Comparison of ENCODE assay signal across 8 mouse cellular contexts in the genomic region with DNA sequence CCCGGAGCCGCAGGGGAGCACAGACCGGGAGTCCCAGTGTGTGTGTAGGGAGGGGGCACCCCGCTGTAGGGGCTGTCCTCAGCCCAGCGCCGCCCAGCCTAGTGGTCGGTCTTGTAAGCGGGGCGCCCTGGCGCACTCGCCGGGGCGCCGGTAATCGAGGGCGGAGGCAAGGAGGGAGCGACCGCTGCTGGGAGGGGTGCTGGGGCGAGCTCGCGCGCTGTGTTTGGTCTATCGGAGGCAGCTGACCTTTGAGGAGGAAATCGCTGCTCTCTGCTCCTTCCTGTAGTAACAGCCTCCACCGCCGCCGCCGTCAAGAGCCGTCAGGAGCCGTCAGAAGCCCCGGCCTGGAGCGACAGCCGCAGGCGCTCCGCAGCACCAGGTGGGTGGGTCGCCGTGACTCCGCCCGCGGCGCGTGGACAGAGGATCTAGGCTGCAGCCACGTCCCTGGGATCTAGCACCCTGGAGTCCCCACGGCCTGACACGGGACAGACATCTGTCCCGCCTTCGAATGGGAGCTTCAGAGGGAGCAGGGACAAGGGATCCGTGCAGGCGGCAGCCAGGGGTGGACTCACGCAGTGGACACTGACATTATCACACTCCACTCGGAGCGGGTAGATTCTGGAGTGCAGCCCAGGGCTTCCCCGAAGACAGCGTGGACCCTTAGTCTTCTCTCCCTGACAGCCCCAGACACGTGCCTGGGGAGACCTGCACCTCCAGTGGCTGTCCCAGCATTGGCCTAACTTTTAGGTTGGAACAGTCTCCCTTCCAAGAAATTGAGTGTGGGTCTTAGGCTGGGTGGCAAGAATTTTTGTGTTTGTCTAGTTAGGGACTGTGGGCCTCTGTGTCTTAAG. TPM values are rescaled to one million over a fixed set of nuclear protein-coding genes. Genes with fewer than 3 reads are reported as not detected.
DNase-seq lines count a peak whose midpoint lies in the region; ATAC-seq and TF ChIP-seq lines count a peak whose summit lies in the region.

No protein-coding gene starts in this region.

- TF ChIP-seq EP300 in liver, postnatal 0 days (IDR thresholded peaks at IDR 0.05; ENCODE audit: low read depth), result no peak

- H3K9ac ChIP-seq in heart, embryonic 13.5 days, result peak overlapping the region; percentile 86
- H3K9ac ChIP-seq in kidney, postnatal 0 days (ENCODE audit: low read depth, low read length), result peak overlapping the region; percentile 54
- H3K9ac ChIP-seq in liver, postnatal 0 days (replicated peaks), result peak overlapping the region; percentile 71
- H3K9ac ChIP-seq in neural tube, embryonic 12.5 days, result 0 out of 2 replicates have a peak overlapping the region, but pooled peaks have one; percentile 29

- no peaks in the 10 kb centered on the region; the same call in 1 of the 2 replicates for H3K4me1 ChIP-seq in embryonic fibroblast, embryonic 13.5 days (ENCODE audit: control insufficient read depth, insufficient read depth, low read length)
- peaks cover 23% of the 10 kb centered on the region for H3K4me1 ChIP-seq in heart, embryonic 13.5 days
- H3K4me1 ChIP-seq in kidney, postnatal 0 days (replicated peaks; ENCODE audit: insufficient read depth, low read length), result peaks cover 11% of the 10 kb centered on the region; the same call in 1 of the 2 replicates
- H3K4me1 ChIP-seq in liver, postnatal 0 days (ENCODE audit: insufficient read depth), result peaks cover 18% of the 10 kb centered on the region
- H3K4me1 ChIP-seq in neural tube, embryonic 12.5 days, result peaks cover 6% of the 10 kb centered on the region; the same call in 1 of the 2 replicates

- TF ChIP-seq POLR2A in embryonic fibroblast, embryonic 13.5 days (IDR thresholded peaks at IDR 0.05; ENCODE audit: low read depth, low read length), result peak; percentile 55

- WGBS in heart, embryonic 13.5 days, result under 1% methylated on average over 51 of the region's 55 CpGs
- 2% methylated on average over 54 of the region's 55 CpGs for WGBS in kidney, postnatal 0 days
- under 1% methylated on average over 44 of the region's 55 CpGs for WGBS in liver, postnatal 0 days (ENCODE audit: insufficient replicate concordance)
- WGBS in neural tube, embryonic 12.5 days, result 4% methylated on average over 55 of the region's 55 CpGs

- H3K9me3 ChIP-seq in heart, embryonic 13.5 days, result no peaks in the 10 kb centered on the region
- no peaks in the 10 kb centered on the region for H3K9me3 ChIP-seq in kidney, postnatal 0 days (replicated peaks; ENCODE audit: low read length)
- H3K9me3 ChIP-seq in liver, postnatal 0 days (ENCODE audit: low read length), result no peaks in the 10 kb centered on the region
- H3K9me3 ChIP-seq in neural tube, embryonic 12.5 days, result no peaks in the 10 kb centered on the region

- peak overlapping the region; percentile 42; the same call in 1 of the 2 replicates for H3K27ac ChIP-seq in embryonic fibroblast, embryonic 13.5 days (ENCODE audit: insufficient read depth, low read length)
- H3K27ac ChIP-seq in heart, embryonic 13.5 days (replicated peaks), result peak overlapping the region; percentile 43
- peak overlapping the region; percentile 47; the same call in 1 of the 2 replicates for H3K27ac ChIP-seq in kidney, postnatal 0 days
- peak overlapping the region; percentile 82 for H3K27ac ChIP-seq in liver, postnatal 0 days (ENCODE audit: low read depth)
- H3K27ac ChIP-seq in neural tube, embryonic 12.5 days, result no peak overlapping the region

- no peak for TF ChIP-seq CTCF in embryonic fibroblast, embryonic 13.5 days (IDR thresholded peaks at IDR 0.05; ENCODE audit: borderline replicate concordance, insufficient read depth, low read length)
- no peak for TF ChIP-seq CTCF in kidney, postnatal 0 days (IDR thresholded peaks at IDR 0.05; ENCODE audit: low read depth)
- no peak for TF ChIP-seq CTCF in liver, postnatal 0 days (IDR thresholded peaks at IDR 0.05; ENCODE audit: low read depth)

- ATAC-seq in heart, embryonic 13.5 days (ENCODE audit: extremely low read depth, insufficient number of reproducible peaks, low FRiP score, low TSS enrichment), result peak; percentile 70
- ATAC-seq in kidney, postnatal 0 days (replicated peaks; ENCODE audit: low FRiP score, low read depth), result peak; percentile 89
- peak; percentile 95 for ATAC-seq in liver, postnatal 0 days
- ATAC-seq in neural tube, embryonic 12.5 days (ENCODE audit: low FRiP score, low read depth), result peak; percentile 65

- H3K4me2 ChIP-seq in heart, embryonic 13.5 days, result peak overlapping the region; percentile 88
- peak overlapping the region; percentile 84 for H3K4me2 ChIP-seq in kidney, postnatal 0 days (ENCODE audit: low read length)
- peak overlapping the region; percentile 94 for H3K4me2 ChIP-seq in liver, postnatal 0 days (ENCODE audit: low read depth, low read length)
- peak overlapping the region; percentile 71 for H3K4me2 ChIP-seq in neural tube, embryonic 12.5 days (replicated peaks)

- H3K36me3 ChIP-seq in heart, embryonic 13.5 days, result peaks cover 6% of the 10 kb centered on the region
- no peaks in the 10 kb centered on the region for H3K36me3 ChIP-seq in kidney, postnatal 0 days (ENCODE audit: insufficient read depth, low read length)
- H3K36me3 ChIP-seq in liver, postnatal 0 days (replicated peaks; ENCODE audit: insufficient read depth, low read length), result peaks cover 5% of the 10 kb centered on the region; the same call in 1 of the 2 replicates
- no peaks in the 10 kb centered on the region for H3K36me3 ChIP-seq in neural tube, embryonic 12.5 days

- peaks cover 42% of the 10 kb centered on the region for H3K27me3 ChIP-seq in heart, embryonic 13.5 days (replicated peaks)
- no peaks in the 10 kb centered on the region for H3K27me3 ChIP-seq in kidney, postnatal 0 days (ENCODE audit: insufficient read depth, low read length)
- H3K27me3 ChIP-seq in liver, postnatal 0 days (ENCODE audit: insufficient read depth, low read length), result no peaks in the 10 kb centered on the region
- peaks cover 47% of the 10 kb centered on the region for H3K27me3 ChIP-seq in neural tube, embryonic 12.5 days (replicated peaks)

- DNase-seq in A20 (ENCODE audit: low read depth, low spot score), result peak; percentile 91
- DNase-seq in adrenal gland, adult 18-20 months (ENCODE audit: low spot score in 2 of 2), result peak; percentile 77 to 78
- peak; percentile 92 for DNase-seq in kidney, postnatal 0 days (ENCODE audit: low spot score)
- DNase-seq in liver, postnatal 0 days, result peak; percentile 89
- DNase-seq in testis, postnatal 10 days (ENCODE audit: low spot score), result peak; percentile 82

- H3K4me3 ChIP-seq in embryonic fibroblast, embryonic 13.5 days (ENCODE audit: insufficient read depth, low read length), result peak overlapping the region; percentile 46
- peak overlapping the region; percentile 65 for H3K4me3 ChIP-seq in heart, embryonic 13.5 days
- H3K4me3 ChIP-seq in kidney, postnatal 0 days (replicated peaks; ENCODE audit: low read depth, low read length), result peak overlapping the region; percentile 45
- H3K4me3 ChIP-seq in liver, postnatal 0 days (ENCODE audit: low read depth, low read length), result peak overlapping the region; percentile 61
- H3K4me3 ChIP-seq in neural tube, embryonic 12.5 days, result peak overlapping the region; percentile 42

RNA-seq across cellular contexts. Expression of a gene that starts 1.3 kb away (rescaled TPM):
- 10 to 100 TPM; 28.0 to 29.3 TPM for total RNA-seq in adrenal gland, adult 18-20 months (2021)
- 11.5 and 12.4 TPM in 2 replicates for polyA plus RNA-seq in embryonic fibroblast, embryonic 13.5 days (2011; ENCODE audit: insufficient read length, low read depth, missing spikeins)
- 5.2 and 5.9 TPM in 2 replicates for polyA plus RNA-seq in heart, embryonic 13.5 days (2015; fragmentation: Nextera tagmentation; extraction: Ambion mirVana)
- polyA plus RNA-seq in kidney, postnatal 0 days (2015; fragmentation: Nextera tagmentation; extraction: Ambion mirVana), result 4.0 and 4.4 TPM in 2 replicates
- polyA plus RNA-seq in liver, postnatal 0 days (2015; fragmentation: Nextera tagmentation; extraction: Ambion mirVana), result 4.7 and 6.0 TPM in 2 replicates
- 1.7 and 1.9 TPM in 2 replicates for polyA plus RNA-seq in neural tube, embryonic 12.5 days (2016; fragmentation: Nextera tagmentation; extraction: Ambion mirVana)

RNA-seq across cellular contexts. Expression of a gene that starts 9.9 kb away (rescaled TPM):
- 10 to 100 TPM; 40.1 to 74.3 TPM for total RNA-seq in adrenal gland, adult 18-20 months (2021)
- polyA plus RNA-seq in embryonic fibroblast, embryonic 13.5 days (2011; ENCODE audit: insufficient read length, low read depth, missing spikeins), result 13.3 and 13.7 TPM in 2 replicates
- polyA plus RNA-seq in heart, embryonic 13.5 days (2015; fragmentation: Nextera tagmentation; extraction: Ambion mirVana), result 24.3 and 27.0 TPM in 2 replicates
- polyA plus RNA-seq in kidney, postnatal 0 days (2015; fragmentation: Nextera tagmentation; extraction: Ambion mirVana), result 14.4 and 14.6 TPM in 2 replicates
- 15.4 and 16.4 TPM in 2 replicates for polyA plus RNA-seq in liver, postnatal 0 days (2015; fragmentation: Nextera tagmentation; extraction: Ambion mirVana)
- polyA plus RNA-seq in neural tube, embryonic 12.5 days (2016; fragmentation: Nextera tagmentation; extraction: Ambion mirVana), result 18.2 and 19.6 TPM in 2 replicates

Comparison
In these comparisons a context has a peak if more than half of its experiments do, and no peak if none do; other contexts are left out.
1. H3K9ac ChIP-seq: peak in every context shown above with its lines; median percentile 86 in heart, embryonic 13.5 days; 71 in liver, postnatal 0 days; 54 in kidney, postnatal 0 days; 29 in neural tube, embryonic 12.5 days.